Mouse (Mus musculus) MEL (cell line): Measurements from ENCODE around the gene Zfp457. TPM values are rescaled to one million over a fixed set of nuclear protein-coding genes. Genes with fewer than 3 reads are reported as not detected.
"Not testable (repeated sequence)": the region's sequence is repeated elsewhere in the genome, so short reads cannot be mapped to it uniquely, and the experiment has no call there.

Experiments
- DNase-seq: peaks from one replicate; pipeline ENCODE4 v3.0.0; 2011; ENCODE audit warnings: low read depth, low spot score
- H3K27ac ChIP-seq: 2 replicates; pipeline ENCODE4 v1.5.1; 2012; ENCODE audit warnings: low read depth, mild to moderate bottlenecking, control low read depth, low read length, moderate library complexity; ENCODE audit not compliant: control insufficient read depth
- H3K27me3 ChIP-seq, 2 experiments: fragments of 150-350 bp in 1 of 2; sonication (generic) in 1 of 2; 2 replicates each; pipeline ENCODE4 v1.6.1; 2012; ENCODE audit warnings: low read length in 2 of 2, mild to moderate bottlenecking in 2 of 2, improper control_type of control experiment in 1 of 2, moderate library complexity in 1 of 2; ENCODE audit not compliant: insufficient read depth in 2 of 2, control insufficient read depth in 1 of 2
- H3K36me3 ChIP-seq, 2 experiments: 2 replicates each; pipeline ENCODE4 v1.6.1; 2012 to 2014; ENCODE audit warnings: low read length in 2 of 2, improper control_type of control experiment in 1 of 2, inconsistent platforms in 1 of 2, mild to moderate bottlenecking in 1 of 2; ENCODE audit not compliant: insufficient read depth in 2 of 2, control insufficient read depth in 1 of 2
- H3K4me1 ChIP-seq, 2 experiments: fragments of 150-350 bp in 1 of 2; sonication (generic) in 1 of 2; 2 replicates each; pipeline ENCODE4 v1.6.1; 2012; ENCODE audit warnings: low read length in 2 of 2, improper control_type of control experiment in 1 of 2, mild to moderate bottlenecking in 1 of 2; ENCODE audit not compliant: insufficient read depth in 2 of 2, control insufficient read depth in 1 of 2
- H3K4me3 ChIP-seq, 2 experiments: fragments of 150-350 bp in 1 of 2; sonication (generic) in 1 of 2; 2 replicates each; pipeline ENCODE4 v1.5.1; 2012; ENCODE audit warnings: low read depth in 2 of 2, low read length in 2 of 2, mild to moderate bottlenecking in 2 of 2, moderate library complexity in 2 of 2, control low read depth in 1 of 2, improper control_type of control experiment in 1 of 2; ENCODE audit not compliant: control insufficient read depth in 1 of 2, insufficient read depth in 1 of 2
- H3K79me2 ChIP-seq: 2 replicates; pipeline ENCODE4 v1.6.1; 2012; ENCODE audit warnings: mild to moderate bottlenecking, low read length, moderate library complexity; ENCODE audit not compliant: control insufficient read depth, poor library complexity, insufficient read depth
- H3K9ac ChIP-seq: 2 replicates; pipeline ENCODE4 v1.6.1; 2012; ENCODE audit warnings: low read depth, mild to moderate bottlenecking, control low read depth, low read length, moderate library complexity; ENCODE audit not compliant: control insufficient read depth, poor library complexity, severe bottlenecking
- H3K9me3 ChIP-seq: fragments of 150-350 bp; sonication (generic); replicated peaks from 2 replicates; pipeline ENCODE4 v1.6.1; 2012; ENCODE audit warnings: mild to moderate bottlenecking, low read length, improper control_type of control experiment, moderate library complexity; ENCODE audit not compliant: insufficient read depth
- BHLHE40 ChIP-seq: IDR thresholded peaks from 2 replicates; pipeline ENCODE4 v1.6.1; 2012; ENCODE audit warnings: low read depth, mild to moderate bottlenecking, inconsistent platforms, low read length, improper control_type of control experiment, borderline replicate concordance
- CHD2 ChIP-seq: IDR thresholded peaks from 2 replicates; pipeline ENCODE4 v1.6.1; 2011; ENCODE audit warnings: low read length, improper control_type of control experiment
- E2F4 ChIP-seq: IDR thresholded peaks from 2 replicates; pipeline ENCODE4 v1.6.1; 2011; ENCODE audit warnings: low read depth, low read length, improper control_type of control experiment, borderline replicate concordance
- GABPA ChIP-seq: IDR thresholded peaks from 2 replicates; pipeline ENCODE4 v1.6.1; 2012; ENCODE audit warnings: low read depth, mild to moderate bottlenecking, inconsistent platforms, low read length, improper control_type of control experiment, moderate library complexity
- HCFC1 ChIP-seq: IDR thresholded peaks from 2 replicates; pipeline ENCODE4 v1.6.1; 2012; ENCODE audit warnings: low read depth, mild to moderate bottlenecking, inconsistent platforms, low read length, improper control_type of control experiment, moderate library complexity
- MAX ChIP-seq: IDR thresholded peaks from 2 replicates; pipeline ENCODE4 v1.6.1; 2011; ENCODE audit warnings: low read length, improper control_type of control experiment
- MEF2A ChIP-seq: IDR thresholded peaks from 2 replicates; pipeline ENCODE4 v1.6.1; 2014; ENCODE audit warnings: low read depth, mild to moderate bottlenecking, inconsistent platforms, low read length, improper control_type of control experiment; ENCODE audit not compliant: poor library complexity, insufficient replicate concordance, severe bottlenecking; ENCODE audit errors: extremely low read depth
- MXI1 ChIP-seq: IDR thresholded peaks from 2 replicates; pipeline ENCODE4 v1.6.1; 2011; ENCODE audit warnings: mild to moderate bottlenecking, low read depth, low read length, improper control_type of control experiment
- MYC ChIP-seq: IDR thresholded peaks from 2 replicates; pipeline ENCODE4 v1.6.1; 2011; ENCODE audit warnings: low read depth, mild to moderate bottlenecking, low read length, improper control_type of control experiment, moderate library complexity
- NELFE ChIP-seq: IDR thresholded peaks from 2 replicates; pipeline ENCODE4 v1.6.1; 2011; ENCODE audit warnings: low read depth, low read length, improper control_type of control experiment
- NRF1 ChIP-seq: IDR thresholded peaks from 2 replicates; pipeline ENCODE4 v1.6.1; 2014; ENCODE audit warnings: low read depth, mild to moderate bottlenecking, inconsistent platforms, low read length, improper control_type of control experiment, moderate library complexity; ENCODE audit not compliant: poor library complexity, insufficient read depth, severe bottlenecking
- POLR2A ChIP-seq, 2 experiments: IDR thresholded peaks; 2 replicates each; pipeline ENCODE4 v1.6.1; 2011 to 2012; ENCODE audit warnings: low read length in 2 of 2, mild to moderate bottlenecking in 2 of 2, control low read depth in 1 of 2, improper control_type of control experiment in 1 of 2, low read depth in 1 of 2, moderate library complexity in 1 of 2; ENCODE audit not compliant: control insufficient read depth in 1 of 2, insufficient read depth in 1 of 2, poor library complexity in 1 of 2
- POLR2AphosphoS2 ChIP-seq: IDR thresholded peaks from 2 replicates; pipeline ENCODE4 v1.6.1; 2011; ENCODE audit warnings: low read length, improper control_type of control experiment
- RAD21 ChIP-seq: IDR thresholded peaks from 2 replicates; pipeline ENCODE4 v1.6.1; 2011; ENCODE audit warnings: mild to moderate bottlenecking, low read depth, low read length, improper control_type of control experiment
- RCOR1 ChIP-seq: IDR thresholded peaks from 2 replicates; pipeline ENCODE4 v1.6.1; 2012; ENCODE audit warnings: low read depth, mild to moderate bottlenecking, inconsistent platforms, low read length, improper control_type of control experiment
- SIN3A ChIP-seq: IDR thresholded peaks from 2 replicates; pipeline ENCODE4 v1.6.1; 2012; ENCODE audit warnings: low read length, improper control_type of control experiment, inconsistent platforms
- SMC3 ChIP-seq: IDR thresholded peaks from 2 replicates; pipeline ENCODE4 v1.6.1; 2011; ENCODE audit warnings: low read depth, low read length, improper control_type of control experiment
- TAL1 ChIP-seq: IDR thresholded peaks from 2 replicates; pipeline ENCODE4 v1.6.1; 2012; ENCODE audit warnings: mild to moderate bottlenecking, inconsistent platforms, low read length, moderate library complexity, mixed read lengths
- TBP ChIP-seq: IDR thresholded peaks from 2 replicates; pipeline ENCODE4 v1.8.0; 2011; ENCODE audit warnings: low read depth, low read length, improper control_type of control experiment
- UBTF ChIP-seq: IDR thresholded peaks from 2 replicates; pipeline ENCODE4 v1.6.1; 2012; ENCODE audit warnings: low read depth, mild to moderate bottlenecking, inconsistent platforms, low read length, improper control_type of control experiment, moderate library complexity, borderline replicate concordance; ENCODE audit not compliant: insufficient read depth
- USF1 ChIP-seq: IDR thresholded peaks from 2 replicates; pipeline ENCODE4 v1.6.1; 2014; ENCODE audit warnings: low read depth, mild to moderate bottlenecking, inconsistent platforms, low read length, improper control_type of control experiment, moderate library complexity
- ZMIZ1 ChIP-seq: IDR thresholded peaks from 2 replicates; pipeline ENCODE4 v1.6.1; 2012; ENCODE audit warnings: low read depth, mild to moderate bottlenecking, inconsistent platforms, low read length, improper control_type of control experiment, moderate library complexity
- ZNF384 ChIP-seq: IDR thresholded peaks from 2 replicates; pipeline ENCODE4 v1.6.1; 2012; ENCODE audit warnings: low read depth, mild to moderate bottlenecking, inconsistent platforms, low read length, improper control_type of control experiment
- polyA plus RNA-seq, 2 experiments: library from polyadenylated mRNA; stranded (reverse) in 1 of 2; unstranded in 1 of 2; fragments of >175 nt in 1 of 2; fragments of >200 nt in 1 of 2; gene quantifications; 2 replicates each; pipeline versions ENCODE4 v1.2.1 to v1.2.4; 2012; ENCODE audit warnings: low replicate concordance in 2 of 2, low read depth in 1 of 2; ENCODE audit not compliant: insufficient read length in 2 of 2, insufficient read depth in 1 of 2, missing spikeins in 1 of 2
- total RNA-seq: library from RNA; depleted of rRNA; stranded (reverse); fragments of 300-350 nt; gene quantifications from 2 replicates; pipeline ENCODE4 v1.2.3, GENCODE M21; 2012

Zfp457 gene
- total and polyA plus RNA-seq, 3 experiments = 1.4 to 1.7 TPM; not detected in 1

- TF ChIP-seq TBP = peak; percentile 62; the same call in 1 of the 2 replicates
- TF ChIP-seq USF1 = no peak
- TF ChIP-seq GABPA = no peak
These were observed 25.9 kb upstream of the Zfp457 start, which contains the start of gene Zfp595 (continued) for GRCm38 (mm10) chr13:67332019-67332724.

GRCm38 (mm10) chr13:67306718-67307117 lies 433 bp upstream of the Zfp457 start:
- Histone ChIP-seq H3K9me3 (no peaks in the 10 kb centered on the region), H3K79me2 (no peaks in the 10 kb centered on the region), H3K36me3 (peaks cover 0 to 2% of the 10 kb centered on the region in 2 experiments; a peak in 1 of 4 replicates), H3K9ac (peak overlapping the region; percentile 62), H3K4me1 (no peaks in the 10 kb centered on the region), H3K27me3 (no peaks in the 10 kb centered on the region), H3K27ac (peak overlapping the region; percentile 48), H3K4me3 (peak overlapping the region; percentile 14 to 80)
- DNase-seq = no peak
- no peak for TF ChIP-seq MEF2A
- TF ChIP-seq POLR2AphosphoS2 = peak; percentile 5; the same call in 1 of the 2 replicates
- no peak for TF ChIP-seq ZNF384
- TF ChIP-seq MXI1 = no peak
- TF ChIP-seq POLR2A (IDR thresholded peaks at IDR 0.05; ENCODE audit: control insufficient read depth in 1 of 2, insufficient read depth in 1 of 2, low read depth in 1 of 2, low read length in 2 of 2, poor library complexity in 1 of 2) = no peak
- TF ChIP-seq NELFE = no peak
- TF ChIP-seq NRF1 = 0 out of 2 replicates have a peak, but pooled peaks have one; percentile 1
- no peak for TF ChIP-seq RCOR1
- TF ChIP-seq MAX = no peak; the same call in 1 of the 2 replicates
- TF ChIP-seq MYC = no peak
- TF ChIP-seq HCFC1 = no peak

GRCm38 (mm10) chr13:67278314-67278713 lies 28.0 kb downstream of the Zfp457 start, which contains the start of gene Zfp458:
Zfp458 (minus strand) TSS chr13:67278466.
- no peaks in the 10 kb centered on the region for H3K9me3 ChIP-seq
- no peaks in the 10 kb centered on the region for H3K79me2 ChIP-seq
- no peaks in the 10 kb centered on the region for H3K4me1 ChIP-seq
- H3K27ac ChIP-seq = no peak within 1 kb of the TSS
- TF ChIP-seq SIN3A (no peak), MEF2A (no peak), E2F4 (no peak), ZNF384 (no peak), BHLHE40 (no peak), TAL1 (no peak), RAD21 (no peak), CHD2 (no peak), NELFE (no peak), ZMIZ1 (no peak), MXI1 (no peak), MYC (no peak), HCFC1 (no peak), SMC3 (no peak), UBTF (no peak)
- no peaks in the 10 kb centered on the region for H3K27me3 ChIP-seq
- H3K36me3 ChIP-seq = no peaks in the 10 kb centered on the region
- H3K4me3 ChIP-seq = no peak within 1 kb of the TSS
- H3K9ac ChIP-seq = no peak within 1 kb of the TSS
- DNase-seq = no peak

GRCm38 (mm10) chr13:67269383-67270065 lies 36.8 kb downstream of the Zfp457 start:
- H3K27me3 ChIP-seq, H3K79me2 ChIP-seq, DNase-seq, H3K36me3 ChIP-seq, H3K9me3 ChIP-seq, H3K4me1 ChIP-seq, H3K27ac ChIP-seq: not testable (repeated sequence)
- peak overlapping the region; percentile 80 to 93 for H3K4me3 ChIP-seq
- peak overlapping the region; percentile 56 for H3K9ac ChIP-seq
